Comparison of ENCODE assay signal across 10 mouse cellular contexts in genomic region chr8:88376836-88377582, GRCm38 (mm10). TPM values are rescaled to one million over a fixed set of nuclear protein-coding genes. Genes with fewer than 3 reads are reported as not detected.
DNase-seq lines count a peak whose midpoint lies in the region; ATAC-seq lines count a peak whose summit lies in the region.
"Had no signal": no experiment of that assay in that cellular context is flagged by ENCODE, and none has a peak within 500 bp of the region (broad histone marks: within the 10 kb centered on the region; RNA-seq: fewer than 3 reads in every experiment).

No protein-coding gene starts in this region.

- DNase-seq in heart, embryonic 10.5 days (ENCODE audit: low spot score): no peak
- peak; percentile 70 for DNase-seq in adrenal gland, adult 2 months
- peak; percentile 61 to 84 for DNase-seq in cerebellum, postnatal 4 days (ENCODE audit: low spot score in 2 of 2)
- DNase-seq in thymus, postnatal 25 days: peak; percentile 65

- H3K27ac ChIP-seq in heart, embryonic 16.5 days (ENCODE audit: low read length): no peak overlapping the region
- H3K27ac ChIP-seq in heart, embryonic 10.5 days: no peak overlapping the region
- no peak overlapping the region for H3K27ac ChIP-seq in kidney, embryonic 15.5 days
- 0 out of 2 replicates have a peak overlapping the region, but pooled peaks have one; percentile 13 for H3K27ac ChIP-seq in midbrain, embryonic 15.5 days

- no peak overlapping the region for H3K9ac ChIP-seq in heart, embryonic 16.5 days (ENCODE audit: low read length)
- H3K9ac ChIP-seq in kidney, embryonic 15.5 days: no peak overlapping the region
- H3K9ac ChIP-seq in midbrain, embryonic 15.5 days: no peak overlapping the region

- no peak overlapping the region for H3K4me2 ChIP-seq in heart, embryonic 16.5 days (ENCODE audit: low read depth, low read length)
- no peak overlapping the region for H3K4me2 ChIP-seq in kidney, embryonic 15.5 days
- no peak overlapping the region for H3K4me2 ChIP-seq in midbrain, embryonic 15.5 days

- no peaks in the 10 kb centered on the region for H3K9me3 ChIP-seq in heart, embryonic 16.5 days (replicated peaks; ENCODE audit: control insufficient read depth, low read length)
- H3K9me3 ChIP-seq in heart, embryonic 10.5 days: no peaks in the 10 kb centered on the region
- H3K9me3 ChIP-seq in kidney, embryonic 15.5 days (replicated peaks): no peaks in the 10 kb centered on the region
- no peaks in the 10 kb centered on the region for H3K9me3 ChIP-seq in midbrain, embryonic 15.5 days
- H3K9me3 ChIP-seq: megakaryocyte, embryonic 14.5 days had no signal

- no peak overlapping the region for H3K4me3 ChIP-seq in heart, embryonic 16.5 days (ENCODE audit: low read length)
- H3K4me3 ChIP-seq in heart, embryonic 10.5 days: no peak overlapping the region
- no peak overlapping the region for H3K4me3 ChIP-seq in kidney, embryonic 15.5 days (replicated peaks)
- no peak overlapping the region for H3K4me3 ChIP-seq in midbrain, embryonic 15.5 days
- H3K4me3 ChIP-seq: erythroblast, embryonic 14.5 days; megakaryocyte, embryonic 14.5 days had no signal

- peaks cover 6% of the 10 kb centered on the region for H3K4me1 ChIP-seq in heart, embryonic 16.5 days (ENCODE audit: control insufficient read depth, insufficient read depth, low read length)
- H3K4me1 ChIP-seq in heart, embryonic 10.5 days: peaks cover 7% of the 10 kb centered on the region; the same call in 1 of the 2 replicates
- peaks cover 13% of the 10 kb centered on the region for H3K4me1 ChIP-seq in kidney, embryonic 15.5 days
- H3K4me1 ChIP-seq in midbrain, embryonic 15.5 days: peaks cover 22% of the 10 kb centered on the region

- WGBS in heart, embryonic 16.5 days: 48% methylated on average over 19 of the region's 19 CpGs
- 67% methylated on average over 19 of the region's 19 CpGs for WGBS in heart, embryonic 10.5 days
- WGBS in kidney, embryonic 15.5 days: 26% methylated on average over 19 of the region's 19 CpGs
- WGBS in midbrain, embryonic 15.5 days: 50% methylated on average over 19 of the region's 19 CpGs

- 0 out of 2 replicates have a peak, but pooled peaks cover 2% of the 10 kb centered on the region for H3K27me3 ChIP-seq in heart, embryonic 16.5 days (ENCODE audit: control insufficient read depth, insufficient read depth, low read length)
- peaks cover 39% of the 10 kb centered on the region for H3K27me3 ChIP-seq in heart, embryonic 10.5 days (ENCODE audit: insufficient read depth, poor library complexity, severe bottlenecking)
- H3K27me3 ChIP-seq in kidney, embryonic 15.5 days: no peaks in the 10 kb centered on the region
- H3K27me3 ChIP-seq in midbrain, embryonic 15.5 days (replicated peaks): no peaks in the 10 kb centered on the region

- peak; percentile 44; the same call in 1 of the 2 replicates for ATAC-seq in heart, embryonic 16.5 days (replicated peaks; ENCODE audit: extremely low read depth, insufficient read depth, low FRiP score)
- ATAC-seq in kidney, embryonic 15.5 days (replicated peaks; ENCODE audit: low FRiP score): 0 out of 2 replicates have a peak, but pooled peaks have one; percentile 18
- ATAC-seq in midbrain, embryonic 15.5 days (replicated peaks): peak; percentile 88
- no peak for ATAC-seq in CD4-positive, CD25-positive, alpha-beta regulatory T cell, adult 4 months

- no peaks in the 10 kb centered on the region for H3K36me3 ChIP-seq in heart, embryonic 16.5 days (ENCODE audit: control insufficient read depth, insufficient read depth)
- H3K36me3 ChIP-seq in heart, embryonic 10.5 days: no peaks in the 10 kb centered on the region
- no peaks in the 10 kb centered on the region for H3K36me3 ChIP-seq in kidney, embryonic 15.5 days
- H3K36me3 ChIP-seq in midbrain, embryonic 15.5 days (replicated peaks): no peaks in the 10 kb centered on the region

RNA-seq across cellular contexts. Expression of gene Brd7, which starts 15.0 kb away (rescaled TPM):
- polyA plus RNA-seq in heart, embryonic 16.5 days (2015; fragmentation: Nextera tagmentation; extraction: Ambion mirVana): 60.3 and 64.4 TPM in 2 replicates
- polyA plus RNA-seq in heart, embryonic 10.5 days (2016; fragmentation: Nextera tagmentation; extraction: Ambion mirVana): 56.8 and 65.1 TPM in 2 replicates
- 10 to 100 TPM; 60.7 to 81.2 TPM for total RNA-seq in adrenal gland, adult 2 months (2021)
- polyA plus RNA-seq in adrenal gland, adult 2 months (2012; rRNA removed): 7.0 and 7.2 TPM in 2 replicates
- 68.6 and 74.4 TPM in 2 replicates for polyA plus RNA-seq in kidney, embryonic 15.5 days (2015; fragmentation: Nextera tagmentation; extraction: Ambion mirVana)
- 60.2 and 63.5 TPM in 2 replicates for polyA plus RNA-seq in midbrain, embryonic 15.5 days (2015; fragmentation: Nextera tagmentation; extraction: Ambion mirVana)
- polyA plus RNA-seq in CD4-positive, CD25-positive, alpha-beta regulatory T cell, adult 4 months (2017; shearing (Covaris generic)): 10 to 100 TPM; 52.6 to 52.9 TPM
